In the genomic region with DNA sequence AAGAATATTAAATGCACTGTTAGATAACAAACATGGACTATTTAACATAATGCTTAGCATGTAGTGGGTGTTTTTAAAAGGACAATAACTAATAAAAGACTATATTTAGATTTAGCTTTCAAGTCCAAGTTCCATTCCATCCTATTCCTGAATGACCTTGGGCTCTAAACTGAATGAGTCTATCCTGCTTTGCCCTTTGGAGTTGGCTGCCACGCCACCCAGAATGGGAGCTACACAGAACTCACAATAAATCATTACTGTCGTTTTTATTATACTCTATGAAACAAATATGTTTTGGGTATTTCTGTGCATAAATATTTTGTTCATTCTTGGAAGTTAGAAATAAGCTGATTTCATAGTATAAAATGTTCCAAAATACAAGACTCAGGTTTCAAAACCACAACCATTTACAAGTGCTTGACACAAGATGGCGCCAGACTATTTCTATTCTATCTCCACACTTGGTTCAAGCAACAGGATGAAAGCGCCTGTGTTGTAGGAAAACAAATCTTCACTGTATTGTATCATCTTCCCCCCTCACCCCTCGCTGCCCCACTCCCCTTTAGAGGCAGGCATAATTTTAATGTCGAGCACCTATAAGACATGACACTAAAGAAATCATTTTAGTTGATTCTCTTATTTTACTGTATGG, we compare ENCODE assay signal across 9 mouse cellular contexts.
DNase-seq lines count a peak whose midpoint lies in the region; ATAC-seq and TF ChIP-seq lines count a peak whose summit lies in the region.
"Had no signal": no experiment of that assay in that cellular context is flagged by ENCODE, and none has a peak within 500 bp of the region (broad histone marks: within the 10 kb centered on the region; RNA-seq: fewer than 3 reads in every experiment).

No protein-coding gene starts in this region.

- no peak overlapping the region for H3K9ac ChIP-seq in kidney, embryonic 15.5 days

- no peak for ATAC-seq in kidney, embryonic 15.5 days (replicated peaks; ENCODE audit: low FRiP score)
- ATAC-seq in G1E (ENCODE audit: extremely low read depth, insufficient number of reproducible peaks, low FRiP score, poor library complexity, severe bottlenecking): no peak

- 20% methylated on average over 6 of the region's 6 CpGs for WGBS in kidney, embryonic 15.5 days

- no peak for TF ChIP-seq CTCF in G1E (IDR thresholded peaks at IDR 0.05; ENCODE audit: low read depth, low read length)

- intact Hi-C loops in heart, postnatal 14 days (cut with DNase I): loop anchor here (5.0 to 10.0 kb wide), 2 partner anchors 591 to 1213 kb away; no protein-coding TSS in a partner anchor
- intact Hi-C loops in left cerebral cortex, postnatal 4 days (cut with DNase I): loop anchor here (10.0 kb wide), 1 partner anchor 951 kb away; no protein-coding TSS in a partner anchor

- no peak overlapping the region for H3K27ac ChIP-seq in kidney, embryonic 15.5 days
- H3K27ac ChIP-seq: macrophage had no signal

- no peak overlapping the region for H3K4me3 ChIP-seq in kidney, embryonic 15.5 days (replicated peaks)
- no peak overlapping the region for H3K4me3 ChIP-seq in G1E (ENCODE audit: low read depth, low read length)

- DNase-seq in kidney, adult 9 months: peak; percentile 40
- DNase-seq in G1E (ENCODE audit: low spot score): peak; percentile 4
- peak; percentile 15 for DNase-seq in cerebellum, adult 8-10 months
- DNase-seq in heart, postnatal 14 days: peak; percentile 8 to 58
- peak; percentile 14 for DNase-seq in left cerebral cortex, postnatal 4 days
- DNase-seq in retina, postnatal 1 day: peak; percentile 65
- no peak for DNase-seq in spleen, adult 18-20 months

- H3K4me1 ChIP-seq in kidney, embryonic 15.5 days: no peaks in the 10 kb centered on the region
- H3K4me1 ChIP-seq in G1E (ENCODE audit: insufficient read depth, low read depth, low read length): no peaks in the 10 kb centered on the region

- H3K4me2 ChIP-seq in kidney, embryonic 15.5 days: no peak overlapping the region

- H3K36me3 ChIP-seq in kidney, embryonic 15.5 days: no peaks in the 10 kb centered on the region
- H3K36me3 ChIP-seq in G1E (replicated peaks): no peaks in the 10 kb centered on the region

- H3K9me3 ChIP-seq in kidney, embryonic 15.5 days (replicated peaks): no peaks in the 10 kb centered on the region
- H3K9me3 ChIP-seq in G1E (replicated peaks): no peaks in the 10 kb centered on the region

- no peaks in the 10 kb centered on the region for H3K27me3 ChIP-seq in kidney, embryonic 15.5 days
- H3K27me3 ChIP-seq in G1E (ENCODE audit: insufficient read depth, low read length): no peaks in the 10 kb centered on the region

Comparison
In these comparisons a context has a peak if more than half of its experiments do, and no peak if none do; other contexts are left out.
1. DNase-seq: peak in kidney, adult 9 months (single experiment), G1E (single experiment), cerebellum, adult 8-10 months (single experiment), heart, postnatal 14 days (2 of 2), left cerebral cortex, postnatal 4 days (single experiment) and retina, postnatal 1 day (single experiment); none in spleen, adult 18-20 months (0 of 2).